Mouse (Mus musculus): Measurements from ENCODE around the gene Kifc3. TPM values are rescaled to one million over a fixed set of nuclear protein-coding genes. Genes with fewer than 3 reads are reported as not detected.
"Not testable (repeated sequence)": the region's sequence is repeated elsewhere in the genome, so short reads cannot be mapped to it uniquely, and the experiment has no call there.

The Kifc3 gene
- polyA plus RNA-seq, 1 experiment from 2014 or later = 2.3 TPM

DNA sequence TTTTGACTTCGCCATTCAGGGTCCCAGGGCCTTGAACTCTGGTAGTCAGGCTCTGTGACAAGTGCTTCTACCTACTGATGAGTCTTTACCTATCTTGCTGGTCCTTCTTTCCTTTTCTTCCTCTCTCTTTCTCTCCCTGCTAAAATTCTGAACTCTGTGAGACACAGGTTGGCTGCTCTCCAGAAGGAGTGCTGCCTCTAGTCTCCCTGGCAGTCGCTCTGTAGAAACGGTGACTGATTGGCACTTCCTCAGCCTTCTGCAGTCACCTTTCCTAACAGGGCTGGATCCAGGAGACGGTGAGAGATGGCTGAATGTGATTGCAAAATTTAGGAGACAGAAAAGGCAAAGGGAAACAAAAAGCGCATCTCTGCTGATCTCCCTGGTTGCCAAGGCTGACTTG, 30.2 kb downstream of the Kifc3 start:
- Histone ChIP-seq H3K9ac (ENCODE audit: low read length) (no peak overlapping the region), H3K9me3 (ENCODE audit: control insufficient read depth, low read length) (no peaks in the 10 kb centered on the region), H3K27ac (ENCODE audit: low read depth, low read length) (no peak overlapping the region), H3K4me3 (ENCODE audit: low read depth, low read length) (no peak overlapping the region), H3K4me2 (no peak overlapping the region), H3K4me1 (ENCODE audit: control insufficient read depth, insufficient read depth, low read length) (peaks cover 12% of the 10 kb centered on the region), H3K27me3 (ENCODE audit: control insufficient read depth, insufficient read depth, low read length) (no peaks in the 10 kb centered on the region), H3K36me3 (ENCODE audit: control insufficient read depth, insufficient read depth, low read length) (no peaks in the 10 kb centered on the region)
- DNase-seq (ENCODE audit: low spot score, missing footprints) (no peak), ATAC-seq (ENCODE audit: low FRiP score) (no peak)
- 84% methylated on average over 5 of the region's 5 CpGs for whole genome bisulfite sequencing

DNA sequence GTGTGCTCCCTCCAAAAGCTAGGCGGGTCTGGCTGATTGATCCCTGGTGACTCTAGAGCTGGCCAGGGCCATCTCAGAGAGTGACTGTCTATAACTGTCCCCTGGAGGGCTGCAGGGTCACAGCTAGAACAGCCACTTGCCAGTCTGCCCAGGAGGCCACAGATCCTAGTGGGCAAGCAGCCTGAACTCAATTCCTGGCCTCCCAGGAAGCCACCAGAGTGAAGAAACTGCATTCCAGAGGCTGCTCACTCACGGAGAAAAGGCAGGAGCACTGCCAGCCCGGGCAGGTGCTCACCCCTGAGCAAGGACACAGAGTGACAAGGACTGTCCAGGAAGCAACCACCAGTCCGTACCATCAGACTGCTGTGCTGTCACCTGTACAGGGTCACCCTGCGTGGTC, 34.9 kb downstream of the Kifc3 start:
- no peak for DNase-seq (ENCODE audit: low spot score, missing footprints)
- WGBS = 64% methylated on average over 5 of the region's 5 CpGs
- no peak overlapping the region for H3K27ac ChIP-seq (ENCODE audit: low read depth, low read length)

DNA sequence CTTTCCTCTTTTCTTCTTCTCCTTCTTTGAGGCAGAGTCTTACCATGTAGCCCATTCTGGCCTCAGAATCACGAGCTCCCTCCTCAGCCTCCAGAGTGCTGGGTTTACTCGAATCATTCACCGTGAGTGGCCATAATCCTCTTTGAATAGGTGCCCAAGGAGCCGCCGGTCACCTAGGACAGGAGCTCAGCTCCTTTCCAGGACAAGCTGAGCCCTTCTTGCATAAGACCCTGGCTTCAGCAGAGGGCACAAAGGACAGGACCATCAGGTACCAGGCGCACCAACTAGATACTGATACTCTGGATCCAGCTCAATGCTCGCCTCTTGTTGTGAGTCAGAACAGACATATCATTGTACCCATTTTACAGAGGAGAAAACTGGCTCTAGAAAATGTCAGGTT, 36.2 kb downstream of the Kifc3 start:
- no peak for DNase-seq (ENCODE audit: low spot score, missing footprints)
- no peaks in the 10 kb centered on the region for H3K27me3 ChIP-seq (ENCODE audit: control insufficient read depth, insufficient read depth, low read length)
- H3K27ac ChIP-seq (ENCODE audit: low read depth, low read length) = no peak overlapping the region
- H3K9ac ChIP-seq (ENCODE audit: low read length) = no peak overlapping the region
- 59% methylated on average over 7 of the region's 7 CpGs for WGBS
- no peak for ATAC-seq (ENCODE audit: low FRiP score)
- H3K4me3 ChIP-seq (ENCODE audit: low read depth, low read length) = no peak overlapping the region
- no peak overlapping the region for H3K4me2 ChIP-seq
- H3K36me3 ChIP-seq (ENCODE audit: control insufficient read depth, insufficient read depth, low read length) = no peaks in the 10 kb centered on the region
- no peaks in the 10 kb centered on the region for H3K9me3 ChIP-seq (ENCODE audit: control insufficient read depth, low read length)
- H3K4me1 ChIP-seq (ENCODE audit: control insufficient read depth, insufficient read depth, low read length) = no peaks in the 10 kb centered on the region

More for the DNA sequence above, 34.9 kb downstream of the Kifc3 start:
- Histone ChIP-seq H3K27me3 (ENCODE audit: control insufficient read depth, insufficient read depth, low read length) (no peaks in the 10 kb centered on the region), H3K4me1 (ENCODE audit: control insufficient read depth, insufficient read depth, low read length) (no peaks in the 10 kb centered on the region), H3K9ac (ENCODE audit: low read length) (no peak overlapping the region), H3K4me3 (ENCODE audit: low read depth, low read length) (no peak overlapping the region), H3K4me2 (no peak overlapping the region), H3K36me3 (ENCODE audit: control insufficient read depth, insufficient read depth, low read length) (no peaks in the 10 kb centered on the region), H3K9me3 (ENCODE audit: control insufficient read depth, low read length) (no peaks in the 10 kb centered on the region)
- no peak for ATAC-seq (ENCODE audit: low FRiP score)

DNA sequence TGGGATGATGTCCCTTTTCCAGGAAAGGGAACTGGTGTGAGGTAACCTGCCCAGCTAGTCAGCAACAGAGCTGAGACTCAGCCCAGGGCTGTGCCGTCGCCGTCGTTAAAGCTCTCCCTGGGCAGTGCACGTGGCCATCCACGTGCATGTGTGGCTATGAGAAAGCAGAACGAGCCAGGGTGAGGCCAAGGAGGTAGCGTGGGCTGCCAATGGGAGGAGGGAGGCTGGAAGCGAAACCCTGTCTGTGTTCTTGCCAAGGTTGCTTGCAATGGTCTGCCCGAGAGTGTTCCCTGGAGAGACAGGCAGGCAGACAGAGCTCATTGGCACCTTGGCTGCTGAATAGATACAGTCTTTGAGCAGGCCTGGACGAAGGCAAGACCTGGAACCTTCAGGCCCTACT, 36.7 kb downstream of the Kifc3 start:
- no peaks in the 10 kb centered on the region for H3K9me3 ChIP-seq (ENCODE audit: control insufficient read depth, low read length)
- no peak overlapping the region for H3K4me2 ChIP-seq
- H3K36me3 ChIP-seq (ENCODE audit: control insufficient read depth, insufficient read depth, low read length) = no peaks in the 10 kb centered on the region
- DNase-seq (ENCODE audit: low spot score, missing footprints) (no peak), ATAC-seq (ENCODE audit: low FRiP score) (no peak)
- WGBS = 81% methylated on average over 11 of the region's 11 CpGs
- no peaks in the 10 kb centered on the region for H3K4me1 ChIP-seq (ENCODE audit: control insufficient read depth, insufficient read depth, low read length)
- H3K4me3 ChIP-seq (ENCODE audit: low read depth, low read length) = no peak overlapping the region
- no peak overlapping the region for H3K27ac ChIP-seq (ENCODE audit: low read depth, low read length)
- H3K9ac ChIP-seq (ENCODE audit: low read length) = no peak overlapping the region
- H3K27me3 ChIP-seq (ENCODE audit: control insufficient read depth, insufficient read depth, low read length) = no peaks in the 10 kb centered on the region

DNA sequence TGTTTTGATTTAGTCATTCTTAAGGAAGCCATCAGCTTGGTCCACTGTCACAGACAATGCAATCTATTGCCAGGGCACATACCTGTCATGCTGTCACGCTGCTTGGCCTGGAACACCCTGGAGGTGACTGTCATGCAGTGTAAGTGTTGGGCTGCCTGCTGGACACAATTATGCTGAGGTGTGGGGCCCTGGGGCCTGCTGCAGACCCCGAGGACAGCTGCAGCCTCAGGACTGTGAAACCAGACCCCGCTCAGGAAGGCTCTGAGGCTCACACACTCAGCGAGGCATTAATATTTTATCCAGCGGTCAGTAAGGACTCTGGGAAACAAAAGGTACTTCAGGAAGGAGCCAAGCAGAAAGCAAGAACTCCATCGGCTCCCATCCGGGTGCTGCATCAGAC, 38.1 kb downstream of the Kifc3 start:
- H3K4me2 ChIP-seq = no peak overlapping the region
- no peak overlapping the region for H3K9ac ChIP-seq (ENCODE audit: low read length)
- 68% methylated on average over 7 of the region's 7 CpGs for WGBS
- no peaks in the 10 kb centered on the region for H3K27me3 ChIP-seq (ENCODE audit: control insufficient read depth, insufficient read depth, low read length)
- no peaks in the 10 kb centered on the region for H3K4me1 ChIP-seq (ENCODE audit: control insufficient read depth, insufficient read depth, low read length)
- H3K9me3 ChIP-seq (ENCODE audit: control insufficient read depth, low read length) = no peaks in the 10 kb centered on the region
- no peaks in the 10 kb centered on the region for H3K36me3 ChIP-seq (ENCODE audit: control insufficient read depth, insufficient read depth, low read length)
- no peak overlapping the region for H3K27ac ChIP-seq (ENCODE audit: low read depth, low read length)
- DNase-seq (ENCODE audit: low spot score, missing footprints) (no peak), ATAC-seq (ENCODE audit: low FRiP score) (no peak)
- H3K4me3 ChIP-seq (ENCODE audit: low read depth, low read length) = no peak overlapping the region

DNA sequence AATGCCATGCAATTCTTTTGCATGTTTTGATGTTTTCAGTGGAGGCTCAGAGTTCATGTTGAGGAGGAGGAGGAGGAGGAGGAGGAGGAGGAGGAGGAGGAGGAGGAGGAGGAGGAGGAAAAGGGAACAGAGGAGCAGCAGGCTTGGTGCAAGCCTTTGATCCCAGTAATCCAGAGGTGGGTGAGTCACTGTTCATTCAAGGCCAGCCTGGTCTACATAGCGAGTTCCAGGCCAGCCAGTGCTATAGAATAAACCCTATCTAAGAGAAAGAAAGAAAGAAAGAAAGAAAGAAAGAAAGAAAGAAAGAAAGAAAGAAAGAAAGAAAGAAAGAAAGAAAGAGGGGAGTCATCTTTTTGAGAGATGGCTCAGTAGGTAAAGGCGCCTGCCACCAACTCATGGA, 38.6 kb downstream of the Kifc3 start:
- H3K36me3 ChIP-seq (ENCODE audit: control insufficient read depth, insufficient read depth, low read length); ATAC-seq (ENCODE audit: low FRiP score); DNase-seq (ENCODE audit: low spot score, missing footprints); H3K27ac ChIP-seq (ENCODE audit: low read depth, low read length); H3K9ac ChIP-seq (ENCODE audit: low read length); H3K4me2 ChIP-seq; H3K4me1 ChIP-seq (ENCODE audit: control insufficient read depth, insufficient read depth, low read length); H3K9me3 ChIP-seq (ENCODE audit: control insufficient read depth, low read length); H3K4me3 ChIP-seq (ENCODE audit: low read depth, low read length); H3K27me3 ChIP-seq (ENCODE audit: control insufficient read depth, insufficient read depth, low read length): not testable (repeated sequence)
- 72% methylated on average over 2 of the region's 2 CpGs for WGBS

DNA sequence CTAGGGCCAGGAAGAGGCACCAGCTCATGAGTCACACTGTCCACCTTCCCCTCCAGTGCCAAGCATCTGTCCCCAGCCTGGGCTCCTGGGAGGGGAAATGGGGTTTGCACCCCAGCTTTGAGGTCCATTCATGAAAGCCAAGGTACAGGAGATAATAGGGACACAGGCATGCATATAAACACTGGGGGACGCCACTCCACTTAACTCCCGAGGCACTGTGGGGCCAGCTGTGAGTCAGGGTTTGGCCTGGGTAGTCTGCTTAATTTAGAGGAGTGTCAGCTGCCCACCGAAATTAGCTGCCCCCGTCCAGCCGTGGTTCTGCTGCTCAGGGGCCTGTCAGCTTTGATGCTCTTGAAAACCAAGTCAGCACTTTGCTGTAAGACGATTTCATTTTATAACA, 39.8 kb downstream of the Kifc3 start:
- H3K4me3 ChIP-seq (ENCODE audit: low read depth, low read length) = no peak overlapping the region
- DNase-seq (ENCODE audit: low spot score, missing footprints) (no peak), ATAC-seq (ENCODE audit: low FRiP score) (no peak)
- no peak overlapping the region for H3K27ac ChIP-seq (ENCODE audit: low read depth, low read length)
- H3K27me3 ChIP-seq (ENCODE audit: control insufficient read depth, insufficient read depth, low read length) = no peaks in the 10 kb centered on the region
- H3K4me2 ChIP-seq = no peak overlapping the region
- H3K4me1 ChIP-seq (ENCODE audit: control insufficient read depth, insufficient read depth, low read length) = no peaks in the 10 kb centered on the region
- H3K36me3 ChIP-seq (ENCODE audit: control insufficient read depth, insufficient read depth, low read length) = no peaks in the 10 kb centered on the region
- no peak overlapping the region for H3K9ac ChIP-seq (ENCODE audit: low read length)
- no peaks in the 10 kb centered on the region for H3K9me3 ChIP-seq (ENCODE audit: control insufficient read depth, low read length)
- 74% methylated on average over 6 of the region's 6 CpGs for WGBS

DNA sequence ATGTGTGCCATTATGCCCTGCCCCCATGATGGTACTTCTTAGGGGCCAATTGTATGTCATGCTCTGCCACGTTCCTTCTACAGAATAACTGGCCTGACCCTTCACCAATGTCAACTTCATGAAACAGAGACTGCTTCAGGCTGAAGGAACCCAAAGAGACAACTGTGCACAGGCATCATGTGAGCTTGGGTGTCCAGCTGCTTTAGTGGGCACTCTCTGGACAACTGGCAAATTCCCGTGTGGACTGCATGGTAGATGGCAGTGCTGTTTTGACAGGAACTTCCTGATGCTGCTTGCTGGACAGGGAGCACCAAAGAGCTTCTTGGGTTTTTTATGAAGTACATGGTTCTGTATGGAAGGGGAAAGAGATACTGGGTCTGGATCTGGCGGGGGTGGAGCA, 43.3 kb downstream of the Kifc3 start:
- Histone ChIP-seq H3K36me3 (ENCODE audit: control insufficient read depth, insufficient read depth, low read length) (no peaks in the 10 kb centered on the region), H3K4me3 (ENCODE audit: low read depth, low read length) (no peak overlapping the region), H3K27ac (ENCODE audit: low read depth, low read length) (no peak overlapping the region), H3K27me3 (ENCODE audit: control insufficient read depth, insufficient read depth, low read length) (no peaks in the 10 kb centered on the region), H3K9ac (ENCODE audit: low read length) (no peak overlapping the region), H3K9me3 (ENCODE audit: control insufficient read depth, low read length) (no peaks in the 10 kb centered on the region), H3K4me2 (no peak overlapping the region), H3K4me1 (ENCODE audit: control insufficient read depth, insufficient read depth, low read length) (no peaks in the 10 kb centered on the region)
- WGBS = 76% methylated on average over 3 of the region's 3 CpGs
- DNase-seq (ENCODE audit: low spot score, missing footprints) (no peak), ATAC-seq (ENCODE audit: low FRiP score) (no peak)

DNA sequence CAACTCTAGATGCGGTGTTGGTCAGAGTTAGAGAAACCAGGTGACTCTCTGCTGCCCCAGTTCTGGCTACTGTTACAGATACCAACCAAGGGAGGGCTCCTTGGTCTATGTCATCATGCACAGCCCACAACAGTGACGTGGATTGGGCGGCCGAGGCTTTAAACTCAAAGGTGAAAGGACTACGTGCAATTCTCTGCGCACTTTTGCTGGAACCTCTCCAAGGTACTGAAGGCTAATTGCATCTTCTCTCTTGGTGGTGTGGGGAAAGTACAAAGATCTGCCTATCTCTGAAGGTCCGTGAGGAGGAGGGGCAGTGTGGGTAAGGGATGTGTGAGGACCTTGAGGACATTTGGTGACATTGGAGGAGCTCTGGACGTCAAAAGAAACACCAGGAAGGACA, 44.0 kb downstream of the Kifc3 start:
- Histone ChIP-seq H3K4me1 (ENCODE audit: control insufficient read depth, insufficient read depth, low read length) (no peaks in the 10 kb centered on the region), H3K9ac (ENCODE audit: low read length) (no peak overlapping the region), H3K36me3 (ENCODE audit: control insufficient read depth, insufficient read depth, low read length) (no peaks in the 10 kb centered on the region), H3K4me2 (no peak overlapping the region), H3K27me3 (ENCODE audit: control insufficient read depth, insufficient read depth, low read length) (no peaks in the 10 kb centered on the region), H3K4me3 (ENCODE audit: low read depth, low read length) (no peak overlapping the region), H3K9me3 (ENCODE audit: control insufficient read depth, low read length) (no peaks in the 10 kb centered on the region), H3K27ac (ENCODE audit: low read depth, low read length) (no peak overlapping the region)
- DNase-seq (ENCODE audit: low spot score, missing footprints) (no peak), ATAC-seq (ENCODE audit: low FRiP score) (no peak)
- 83% methylated on average over 8 of the region's 8 CpGs for WGBS

DNA sequence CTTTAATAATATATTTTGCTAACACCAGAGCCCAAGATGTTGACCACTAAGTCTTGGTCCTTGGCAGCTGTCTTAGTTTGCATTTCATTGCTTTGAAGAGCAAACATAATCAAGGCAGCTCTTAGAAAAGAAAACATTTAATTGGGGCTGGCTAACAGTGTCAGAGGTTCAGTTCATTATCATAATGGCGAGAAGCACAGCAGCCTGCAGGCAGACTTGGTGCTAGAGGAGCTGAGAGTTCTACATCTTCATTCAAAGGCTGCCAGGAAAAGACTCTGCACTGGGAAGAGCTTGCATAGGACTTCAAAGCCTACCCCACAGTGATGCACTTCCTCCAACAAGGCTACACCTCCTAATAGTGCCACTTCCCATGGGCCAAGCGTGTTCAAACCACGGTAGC, 45.5 kb downstream of the Kifc3 start:
- Histone ChIP-seq H3K9ac (ENCODE audit: low read length) (no peak overlapping the region), H3K27ac (ENCODE audit: low read depth, low read length) (no peak overlapping the region), H3K4me2 (no peak overlapping the region), H3K27me3 (ENCODE audit: control insufficient read depth, insufficient read depth, low read length) (no peaks in the 10 kb centered on the region), H3K4me1 (ENCODE audit: control insufficient read depth, insufficient read depth, low read length) (no peaks in the 10 kb centered on the region), H3K36me3 (ENCODE audit: control insufficient read depth, insufficient read depth, low read length) (no peaks in the 10 kb centered on the region), H3K9me3 (ENCODE audit: control insufficient read depth, low read length) (no peaks in the 10 kb centered on the region), H3K4me3 (ENCODE audit: low read depth, low read length) (no peak overlapping the region)
- DNase-seq (ENCODE audit: low spot score, missing footprints) (no peak), ATAC-seq (ENCODE audit: low FRiP score) (no peak)
- 72% methylated on average over 3 of the region's 3 CpGs for WGBS

Measured in midbrain, embryonic 11.5 days (tissue).